Comparison of ENCODE assay signal across 8 mouse cellular contexts in the genomic region with DNA sequence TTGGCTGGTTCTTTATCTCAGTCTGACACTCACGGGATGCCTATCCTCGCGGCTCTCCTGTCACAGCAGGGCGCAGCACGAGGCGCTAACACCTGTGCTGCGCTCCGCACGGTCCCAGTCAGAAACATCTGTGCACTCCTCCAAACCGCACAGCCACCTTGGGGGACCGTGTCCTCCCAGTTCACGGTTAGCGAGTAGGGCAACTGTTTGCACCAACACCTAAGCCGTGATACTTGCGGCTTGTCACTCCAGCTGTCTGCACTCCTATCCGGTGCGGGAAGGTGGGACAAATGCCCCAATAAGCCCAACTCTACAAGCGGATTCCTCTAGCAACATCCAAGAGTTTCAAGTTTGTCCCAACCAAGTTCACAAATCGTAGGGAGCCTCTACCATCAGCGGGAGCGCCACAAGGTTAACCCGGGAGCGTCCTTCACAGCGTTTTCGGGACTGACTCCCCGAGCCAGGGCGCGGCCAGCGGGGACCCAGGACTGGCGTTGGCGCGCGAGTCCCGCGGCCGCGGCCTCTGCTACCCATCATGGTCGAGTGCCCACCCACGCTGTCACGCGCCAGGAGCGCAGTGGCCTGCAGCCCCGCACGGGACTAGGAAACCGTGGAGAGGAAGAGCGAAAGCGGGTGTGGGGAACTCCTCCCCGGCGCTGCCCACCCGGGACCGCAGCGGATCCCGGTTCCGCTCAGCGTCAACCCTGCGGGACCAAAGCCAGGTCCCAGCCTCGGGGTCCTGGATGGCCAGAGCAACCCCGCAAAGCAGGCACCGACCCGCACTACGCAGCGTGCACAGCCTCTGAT. TPM values are rescaled to one million over a fixed set of nuclear protein-coding genes. Genes with fewer than 3 reads are reported as not detected.
DNase-seq lines count a peak whose midpoint lies in the region; ATAC-seq and TF ChIP-seq lines count a peak whose summit lies in the region.

No protein-coding gene starts in this region.

- no peaks in the 10 kb centered on the region for H3K9me3 ChIP-seq in forebrain, embryonic 13.5 days (replicated peaks)
- H3K9me3 ChIP-seq in intestine, embryonic 14.5 days (ENCODE audit: control insufficient read depth, low read length), result no peaks in the 10 kb centered on the region

- DNase-seq in urinary bladder, adult 2 months (ENCODE audit: low spot score), result peak; percentile 51
- no peak for DNase-seq in urinary bladder, postnatal 10 days (ENCODE audit: low spot score)
- peak; percentile 75 for DNase-seq in intestine, embryonic 14.5 days (ENCODE audit: low spot score)
- DNase-seq in lung, postnatal 14 days, result peak; percentile 49
- peak; percentile 38 for DNase-seq in ovary, postnatal 14 days (ENCODE audit: low spot score)
- DNase-seq in frontal cortex, adult 2 months (ENCODE audit: extremely low spot score in 1 of 2, low spot score in 1 of 2), result no peak

- WGBS in forebrain, embryonic 13.5 days, result under 1% methylated on average over 62 of the region's 62 CpGs
- under 1% methylated on average over 62 of the region's 62 CpGs for WGBS in intestine, embryonic 14.5 days

- 0 out of 2 replicates have a peak, but pooled peaks have one; percentile 4 for ATAC-seq in forebrain, embryonic 13.5 days
- no peak; the same call in 1 of the 2 replicates for ATAC-seq in intestine, embryonic 14.5 days (replicated peaks; ENCODE audit: low FRiP score, low TSS enrichment, low read depth)

- peak overlapping the region; percentile 73 for H3K4me3 ChIP-seq in bone marrow macrophage, adult 2 months (ENCODE audit: insufficient read depth, low read length)
- H3K4me3 ChIP-seq in forebrain, embryonic 13.5 days, result peak overlapping the region; percentile 63
- peak overlapping the region; percentile 79 for H3K4me3 ChIP-seq in intestine, embryonic 14.5 days (ENCODE audit: low read depth, low read length)

- no peak overlapping the region for H3K27ac ChIP-seq in bone marrow macrophage, adult 2 months (ENCODE audit: insufficient read depth, low read depth, low read length)
- H3K27ac ChIP-seq in forebrain, embryonic 13.5 days, result no peak overlapping the region; the same call in 1 of the 2 replicates
- peak overlapping the region; percentile 86 for H3K27ac ChIP-seq in intestine, embryonic 14.5 days (ENCODE audit: low read depth)

- H3K9ac ChIP-seq in forebrain, embryonic 13.5 days, result peak overlapping the region; percentile 69
- H3K9ac ChIP-seq in intestine, embryonic 14.5 days (ENCODE audit: low read length), result peak overlapping the region; percentile 77

- TF ChIP-seq CTCF in bone marrow macrophage, adult 2 months (IDR thresholded peaks at IDR 0.05; ENCODE audit: low read depth, low read length), result no peak

- no peaks in the 10 kb centered on the region for H3K4me1 ChIP-seq in bone marrow macrophage, adult 2 months (ENCODE audit: control insufficient read depth, insufficient read depth, low read length)
- H3K4me1 ChIP-seq in forebrain, embryonic 13.5 days, result peaks cover 20% of the 10 kb centered on the region
- H3K4me1 ChIP-seq in intestine, embryonic 14.5 days (replicated peaks; ENCODE audit: control insufficient read depth, insufficient read depth, low read length), result peaks cover 14% of the 10 kb centered on the region

- H3K36me3 ChIP-seq in forebrain, embryonic 13.5 days (ENCODE audit: poor library complexity, severe bottlenecking), result no peaks in the 10 kb centered on the region
- H3K36me3 ChIP-seq in intestine, embryonic 14.5 days (ENCODE audit: control insufficient read depth, insufficient read depth, low read length), result no peaks in the 10 kb centered on the region

- peaks cover 75% of the 10 kb centered on the region for H3K27me3 ChIP-seq in forebrain, embryonic 13.5 days
- H3K27me3 ChIP-seq in intestine, embryonic 14.5 days (replicated peaks; ENCODE audit: control insufficient read depth, insufficient read depth, low read length), result no peaks in the 10 kb centered on the region

- peak overlapping the region; percentile 100 for H3K4me2 ChIP-seq in forebrain, embryonic 13.5 days
- peak overlapping the region; percentile 51 for H3K4me2 ChIP-seq in intestine, embryonic 14.5 days (ENCODE audit: low read length)

- no peak for TF ChIP-seq POLR2A in bone marrow macrophage, adult 2 months (IDR thresholded peaks at IDR 0.05; ENCODE audit: borderline replicate concordance, low read depth, low read length)

RNA-seq across cellular contexts. Expression of a gene that starts 0.8 kb away (rescaled TPM):
- polyA plus RNA-seq in urinary bladder, adult 2 months (2012; rRNA removed), result 42.5 and 61.3 TPM in 2 replicates
- polyA plus RNA-seq in bone marrow macrophage, adult 2 months (2012; ENCODE audit: insufficient read depth, insufficient read length, missing spikeins), result 0.51 and 1.1 TPM in 2 replicates
- 1.3 and 2.1 TPM in 2 replicates for polyA plus RNA-seq in forebrain, embryonic 13.5 days (2015; fragmentation: Nextera tagmentation; extraction: Ambion mirVana)
- polyA plus RNA-seq in intestine, embryonic 14.5 days (2014; fragmentation: Nextera tagmentation; extraction: Ambion mirVana), result 24.4 and 28.7 TPM in 2 replicates
- 4.6 and 6.8 TPM in 2 replicates for polyA plus RNA-seq in frontal cortex, adult 2 months (2012; rRNA removed)

RNA-seq across cellular contexts. Expression of a gene that starts 42.3 kb away (rescaled TPM):
- 2.5 and 2.7 TPM in 2 replicates for polyA plus RNA-seq in urinary bladder, adult 2 months (2012; rRNA removed)
- polyA plus RNA-seq in bone marrow macrophage, adult 2 months (2012; ENCODE audit: insufficient read depth, insufficient read length, missing spikeins), result 1.6 and 1.8 TPM in 2 replicates
- polyA plus RNA-seq in forebrain, embryonic 13.5 days (2015; fragmentation: Nextera tagmentation; extraction: Ambion mirVana), result 1.1 TPM in 2 replicates
- 1.6 and 1.7 TPM in 2 replicates for polyA plus RNA-seq in intestine, embryonic 14.5 days (2014; fragmentation: Nextera tagmentation; extraction: Ambion mirVana)
- polyA plus RNA-seq in frontal cortex, adult 2 months (2012; rRNA removed), result 10.0 and 11.2 TPM in 2 replicates

Comparison
In these comparisons a context has a peak if more than half of its experiments do, and no peak if none do; other contexts are left out.
1. DNase-seq: peak in urinary bladder, adult 2 months (single experiment), intestine, embryonic 14.5 days (single experiment), lung, postnatal 14 days (single experiment) and ovary, postnatal 14 days (single experiment); none in urinary bladder, postnatal 10 days (single experiment) and frontal cortex, adult 2 months (0 of 2).
2. Peak in every context shown above with its lines, with median percentiles within 50 percentile points of each other: H3K4me3 ChIP-seq.